Mouse (Mus musculus): ENCODE data around the gene Mcpt2.

GRCm38 (mm10) chr14:56093353-56093752, 51.5 kb downstream of the Mcpt2 start:
- TF ChIP-seq CTCF (IDR thresholded peaks at IDR 0.05; ENCODE audit: extremely low read depth, insufficient read depth, low read length), result no peak
- no peak for TF ChIP-seq POLR2A (IDR thresholded peaks at IDR 0.05; ENCODE audit: extremely low read depth, insufficient read depth, low read length)
